Mouse (Mus musculus) lung, embryonic 15.5 days (tissue): ENCODE results near the gene Acan. TPM values are rescaled to one million over a fixed set of nuclear protein-coding genes. Genes with fewer than 3 reads are reported as not detected.
A peak's percentile ranks its signal among the peaks of the same experiment; 100 is the strongest.

ENCODE experiments used
- ATAC-seq: fragments of 200-750 bp; cut with Nextera tagmentation; 2 replicates; pipeline ENCODE4 v1.8.0; 2017; ENCODE audit warnings: moderate number of reproducible peaks, borderline replicate concordance; ENCODE audit not compliant: low FRiP score, low TSS enrichment; ENCODE audit errors: extremely low read depth
- H3K27ac ChIP-seq: fragments of 300-500 bp; sonication (generic); 2 replicates; pipeline ENCODE4 v1.5.1; 2015; ENCODE audit warnings: moderate library complexity, mild to moderate bottlenecking, inconsistent platforms
- H3K27me3 ChIP-seq: fragments of 300-500 bp; sonication (generic); 2 replicates; pipeline ENCODE4 v1.6.1; 2015; ENCODE audit warnings: inconsistent platforms
- H3K36me3 ChIP-seq: fragments of 300-500 bp; sonication (generic); 2 replicates; pipeline ENCODE4 v1.6.1; 2015; ENCODE audit warnings: inconsistent platforms
- H3K4me1 ChIP-seq: fragments of 300-500 bp; sonication (generic); 2 replicates; pipeline ENCODE4 v1.6.1; 2015; ENCODE audit warnings: inconsistent platforms
- H3K4me2 ChIP-seq: fragments of 300-500 bp; sonication (generic); 2 replicates; pipeline ENCODE4 v1.6.1; 2015; ENCODE audit warnings: inconsistent platforms, mild to moderate bottlenecking, moderate library complexity
- H3K4me3 ChIP-seq: fragments of 300-500 bp; sonication (generic); 2 replicates; pipeline ENCODE4 v1.5.1; 2015; ENCODE audit warnings: mild to moderate bottlenecking, inconsistent platforms
- H3K9ac ChIP-seq: fragments of 300-500 bp; sonication (generic); 2 replicates; pipeline ENCODE4 v1.6.1; 2015; ENCODE audit warnings: inconsistent platforms
- H3K9me3 ChIP-seq: fragments of 300-500 bp; sonication (generic); 2 replicates; pipeline ENCODE4 v1.6.1; 2016; ENCODE audit warnings: inconsistent platforms
- WGBS: fragments of 180-500 bp; shearing (Covaris S2); methylation state at CpG from one replicate; pipeline ENCODE4 v1.1.7; 2015; 5-methylcytosine and 5-hydroxymethylcytosine counted together
- polyA plus RNA-seq: library from polyadenylated mRNA; unstranded; fragments of >200 nt; fragmentation: Nextera tagmentation; extraction: Ambion mirVana; gene quantifications from 2 replicates; pipeline ENCODE4 v1.2.1, GENCODE M21; 2015

Acan gene
- polyA plus RNA-seq, 1 experiment from 2014 or later: 0.69 TPM

DNA sequence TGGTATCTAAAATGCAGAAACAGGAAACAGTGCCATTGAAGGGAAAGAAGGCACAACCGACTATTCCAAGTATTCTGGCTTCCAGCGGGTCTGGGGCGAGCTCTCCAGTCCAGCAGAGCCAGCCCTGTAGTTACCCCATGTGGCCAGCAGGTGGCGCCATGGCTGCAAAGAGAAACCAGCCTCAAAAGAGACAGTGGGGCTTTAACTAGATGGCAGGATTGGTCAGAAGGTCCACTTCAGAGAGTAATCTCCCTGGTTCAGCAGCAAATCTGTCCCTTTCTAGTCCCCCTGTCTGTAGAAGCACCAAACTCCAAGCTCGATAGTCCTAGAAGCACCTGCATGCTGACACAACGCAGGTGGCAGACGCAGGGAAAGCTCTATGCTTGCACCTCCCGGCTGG is 87.6 kb downstream of the Acan start:
- H3K9me3 ChIP-seq: no peaks in the 10 kb centered on the region
- peaks cover 57% of the 10 kb centered on the region for H3K36me3 ChIP-seq
- H3K4me3 ChIP-seq: no peak overlapping the region
- ATAC-seq: no peak
- H3K4me2 ChIP-seq: no peak overlapping the region
- no peak overlapping the region for H3K9ac ChIP-seq
- 36% methylated on average over 8 of the region's 8 CpGs for WGBS
- no peak overlapping the region for H3K27ac ChIP-seq
- H3K27me3 ChIP-seq: no peaks in the 10 kb centered on the region
- no peaks in the 10 kb centered on the region for H3K4me1 ChIP-seq

DNA sequence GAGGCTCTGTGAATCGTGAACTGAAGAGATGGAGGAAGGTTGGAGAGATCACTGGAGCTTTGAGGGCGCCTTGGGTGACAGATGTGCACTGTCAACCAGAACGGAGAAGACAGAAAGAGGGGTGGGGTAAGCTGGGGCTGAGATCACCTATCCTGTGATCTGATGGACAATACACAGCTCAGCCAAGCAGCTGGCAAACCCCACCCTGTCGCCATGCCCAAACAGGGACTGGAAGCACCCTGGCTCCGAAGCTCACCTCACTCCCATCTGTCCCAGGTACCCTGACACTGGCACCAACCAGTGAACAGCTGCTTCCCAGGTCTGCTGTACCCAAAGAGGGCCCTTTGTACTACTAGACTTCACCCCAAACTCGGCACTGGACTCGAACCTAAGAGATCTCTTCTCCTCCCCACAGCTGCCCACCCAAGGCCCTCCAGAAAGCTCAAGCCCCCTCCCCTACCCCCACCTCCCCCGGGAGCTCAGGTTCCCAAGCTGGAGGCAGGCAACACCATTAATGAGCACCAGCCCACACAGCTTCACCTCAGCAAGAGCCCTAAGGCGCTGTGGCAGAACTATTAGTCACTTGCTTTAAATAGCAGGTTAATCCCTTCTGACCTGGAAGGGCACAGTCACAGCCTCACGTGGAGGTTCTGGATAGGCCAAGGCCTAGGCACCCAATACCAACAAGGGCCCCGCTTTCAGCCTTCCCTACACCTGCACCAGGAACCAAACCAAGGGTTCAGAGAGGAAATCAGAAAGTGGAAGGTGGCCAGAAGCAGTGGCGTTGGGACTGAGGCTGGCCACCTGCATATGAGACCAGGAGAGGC is 93.9 kb downstream of the Acan start:
- ATAC-seq: no peak
- H3K9ac ChIP-seq: peak overlapping the region; percentile 77; the same call in 1 of the 2 replicates
- H3K4me3 ChIP-seq: peak overlapping the region; percentile 82
- no peaks in the 10 kb centered on the region for H3K27me3 ChIP-seq
- WGBS: 45% methylated on average over 12 of the region's 12 CpGs
- peaks cover 25% of the 10 kb centered on the region for H3K4me1 ChIP-seq
- H3K4me2 ChIP-seq: peak overlapping the region; percentile 82
- H3K27ac ChIP-seq: no peak overlapping the region
- H3K36me3 ChIP-seq: peaks cover 26% of the 10 kb centered on the region
- no peaks in the 10 kb centered on the region for H3K9me3 ChIP-seq

- ATAC-seq: 0 out of 2 replicates have a peak, but pooled peaks have one; percentile 2
Observed at GRCm38 (mm10) chr7:79147931-79148653, 94.8 kb downstream of the Acan start.

GRCm38 (mm10) chr7:79148711-79149266 is 95.5 kb downstream of the Acan start, which contains the start of gene Mfge8:
TSS of gene Mfge8 (minus strand) at chr7:79149060.
- ATAC-seq: peak; percentile 97
- Histone ChIP-seq H3K27me3 (no peaks in the 10 kb centered on the region), H3K4me2 (peak within 1 kb of the TSS; percentile 82), H3K4me1 (peaks cover 25% of the 10 kb centered on the region), H3K27ac (peak within 1 kb of the TSS; percentile 89), H3K9ac (peak within 1 kb of the TSS; percentile 77), H3K9me3 (no peaks in the 10 kb centered on the region), H3K4me3 (peak within 1 kb of the TSS; percentile 82), H3K36me3 (peaks cover 10% of the 10 kb centered on the region)
- under 1% methylated on average over 38 of the region's 39 CpGs for WGBS

More at GRCm38 (mm10) chr7:79147931-79148653, 94.8 kb downstream of the Acan start:
- WGBS: 2% methylated on average over 19 of the region's 20 CpGs
- Histone ChIP-seq H3K27me3 (no peaks in the 10 kb centered on the region), H3K9ac (peak overlapping the region; percentile 77), H3K4me2 (peak overlapping the region; percentile 82), H3K9me3 (no peaks in the 10 kb centered on the region), H3K4me1 (peaks cover 25% of the 10 kb centered on the region), H3K4me3 (peak overlapping the region; percentile 82), H3K27ac (peak overlapping the region; percentile 89), H3K36me3 (peaks cover 17% of the 10 kb centered on the region)

DNA sequence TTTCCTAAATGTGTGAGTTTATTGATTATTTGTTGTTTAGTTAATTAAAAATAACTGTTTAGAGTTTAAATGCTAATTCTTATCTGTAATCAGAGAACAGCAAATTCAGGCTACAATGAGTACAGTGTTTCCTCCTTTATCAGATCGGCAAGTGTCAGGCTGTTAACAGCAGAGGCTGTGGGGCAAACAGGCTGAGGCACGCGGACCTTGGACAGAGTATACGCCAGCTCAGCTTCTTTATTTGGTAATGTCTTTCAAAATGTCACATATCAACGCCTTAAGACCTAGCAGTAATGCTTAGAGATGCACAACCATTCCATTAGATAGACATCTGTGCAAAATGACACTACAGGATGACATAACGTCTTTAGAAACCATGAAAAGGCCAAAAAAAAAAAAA is 96.2 kb downstream of the Acan start:
- no peaks in the 10 kb centered on the region for H3K9me3 ChIP-seq
- peaks cover 25% of the 10 kb centered on the region for H3K4me1 ChIP-seq
- H3K36me3 ChIP-seq: 0 out of 2 replicates have a peak, but pooled peaks cover 6% of the 10 kb centered on the region
- no peak for ATAC-seq
- H3K4me2 ChIP-seq: peak overlapping the region; percentile 82; the same call in 1 of the 2 replicates
- H3K27me3 ChIP-seq: no peaks in the 10 kb centered on the region
- WGBS: 45% methylated on average over 6 of the region's 6 CpGs
- H3K4me3 ChIP-seq: no peak overlapping the region
- H3K9ac ChIP-seq: 0 out of 2 replicates have a peak overlapping the region, but pooled peaks have one; percentile 0
- no peak overlapping the region for H3K27ac ChIP-seq

DNA sequence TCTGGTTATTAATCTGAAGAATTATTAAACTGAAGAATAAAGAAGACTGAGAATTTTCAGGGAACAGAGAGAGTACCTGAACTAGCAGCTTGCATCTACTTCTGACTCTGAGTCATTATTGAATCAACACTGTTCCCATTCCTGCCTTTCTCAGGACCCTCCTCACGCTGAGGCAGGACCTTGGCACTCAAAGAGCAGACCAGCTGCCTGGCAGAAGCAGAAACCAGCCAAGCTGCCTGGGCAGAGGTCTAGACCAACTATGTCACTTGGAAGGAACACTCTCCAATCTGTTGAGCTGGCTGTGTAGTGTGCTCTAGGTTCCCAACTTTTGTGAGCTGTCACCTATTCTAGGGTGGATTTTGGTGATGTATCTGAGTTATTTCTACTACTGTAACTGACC is 106.1 kb downstream of the Acan start:
- WGBS: 33% methylated on average over 1 of the region's 1 CpGs
- H3K9ac ChIP-seq: no peak overlapping the region
- H3K4me3 ChIP-seq: no peak overlapping the region
- no peaks in the 10 kb centered on the region for H3K4me1 ChIP-seq
- ATAC-seq: no peak
- no peak overlapping the region for H3K27ac ChIP-seq
- no peaks in the 10 kb centered on the region for H3K36me3 ChIP-seq
- no peak overlapping the region for H3K4me2 ChIP-seq
- no peaks in the 10 kb centered on the region for H3K27me3 ChIP-seq
- no peaks in the 10 kb centered on the region for H3K9me3 ChIP-seq

Other genes with a start within 250 kb of the Acan start
- gene Det1, start 206.2 kb upstream of the Acan start, polyA plus RNA-seq: 17.9 and 19.1 TPM in 2 replicates
- 35.7 and 36.7 TPM in 2 replicates for gene Aen, start 157.6 kb upstream of the Acan start, polyA plus RNA-seq
- 9.4 and 13.9 TPM in 2 replicates for gene Isg20, start 140.1 kb upstream of the Acan start, polyA plus RNA-seq
- gene Hapln3, start 77.5 kb downstream of the Acan start, polyA plus RNA-seq: 1.6 and 3.0 TPM in 2 replicates
- gene Mfge8, start 95.6 kb downstream of the Acan start, polyA plus RNA-seq: 359 and 369 TPM in 2 replicates
- 16.5 and 17.1 TPM in 2 replicates for gene Abhd2, start 219.7 kb downstream of the Acan start, polyA plus RNA-seq